Mouse (Mus musculus) G1E (cell line): ENCODE results near the gene Glt8d1. TPM values are rescaled to one million over a fixed set of nuclear protein-coding genes. Genes with fewer than 3 reads are reported as not detected.

Source experiments
- ATAC-seq: 2 replicates; pipeline ENCODE4 v1.8.0; 2016; ENCODE audit warnings: mild to moderate bottlenecking; ENCODE audit not compliant: insufficient number of reproducible peaks, poor library complexity, low FRiP score, severe bottlenecking; ENCODE audit errors: extremely low read depth
- DNase-seq: peaks from one replicate; pipeline ENCODE4 v3.0.0; 2012; ENCODE audit warnings: low spot score
- H3K27me3 ChIP-seq: 2 replicates; pipeline ENCODE4 v1.6.1; 2012; ENCODE audit warnings: mild to moderate bottlenecking, low read length, inconsistent platforms; ENCODE audit not compliant: insufficient read depth
- H3K36me3 ChIP-seq: replicated peaks from 2 replicates; pipeline ENCODE3; 2012; ENCODE audit warnings: mild to moderate bottlenecking, inconsistent platforms
- H3K4me1 ChIP-seq: 2 replicates; pipeline ENCODE4 v1.6.1; 2012; ENCODE audit warnings: low read depth, low read length, inconsistent platforms, mixed read lengths; ENCODE audit not compliant: insufficient read depth
- H3K4me3 ChIP-seq: 2 replicates; pipeline ENCODE4 v1.5.1; 2012; ENCODE audit warnings: low read depth, mild to moderate bottlenecking, inconsistent platforms, low read length, moderate library complexity, mixed read lengths
- H3K9me3 ChIP-seq: replicated peaks from 2 replicates; pipeline ENCODE4 v1.6.1; 2012; ENCODE audit warnings: inconsistent platforms
- CTCF ChIP-seq: IDR thresholded peaks from 2 replicates; pipeline ENCODE4 v1.5.1; 2012; ENCODE audit warnings: low read depth, low read length, inconsistent platforms, mixed read lengths
- GATA1 ChIP-seq: IDR thresholded peaks from 2 replicates; pipeline ENCODE4 v1.6.1; 2012; ENCODE audit warnings: borderline replicate concordance, low read length, inconsistent platforms, mixed read lengths
- GATA2 ChIP-seq: IDR thresholded peaks from 2 replicates; pipeline ENCODE4 v1.6.1; 2012; ENCODE audit warnings: low read depth, low read length, inconsistent platforms, borderline replicate concordance
- POLR2AphosphoS5 ChIP-seq: IDR thresholded peaks from 2 replicates; pipeline ENCODE4 v1.6.1; 2012; ENCODE audit warnings: low read depth, low read length, inconsistent platforms; ENCODE audit not compliant: insufficient replicate concordance
- TAL1 ChIP-seq: conservative IDR thresholded peaks from 2 replicates; pipeline ENCODE4 v1.6.1; 2012; ENCODE audit warnings: low read depth, low read length, inconsistent platforms, mixed read lengths
- polyA plus RNA-seq: library from polyadenylated mRNA; stranded (reverse); fragments of >175 nt; gene quantifications from 2 replicates; pipeline ENCODE4 v1.2.3, GENCODE M21; 2012
- total RNA-seq, 2 experiments: library from RNA; stranded (forward) in 1 of 2; stranded (reverse) in 1 of 2; fragments of 200-1000 nt in 1 of 2; fragments of >200 nt in 1 of 2; fragmentation: Nextera tagmentation in 1 of 2; gene quantifications; 2 replicates each; pipeline ENCODE4 v1.2.3; 2014 to 2017

The Glt8d1 gene
- 48.8 and 53.6 TPM in 2 replicates for total RNA-seq (2014; fragmentation: Nextera tagmentation)
- total RNA-seq (2017): 23.7 and 34.4 TPM in 2 replicates
- polyA plus RNA-seq: 4.5 and 4.7 TPM in 2 replicates

GRCm38 (mm10) chr14:31001307-31002205 lies at the start of gene Glt8d1, which contains the start of gene Spcs1:
Gene Glt8d1 (plus strand): TSS chr14:31001400.
Gene Spcs1 (minus strand): TSS chr14:31001672.
- peak; percentile 61 for ATAC-seq
- no peaks in the 10 kb centered on the region for H3K9me3 ChIP-seq
- H3K4me3 ChIP-seq: peak within 1 kb of the TSS; percentile 95
- peaks cover 33% of the 10 kb centered on the region for H3K4me1 ChIP-seq
- TF ChIP-seq TAL1 (no peak), GATA1 (no peak), POLR2AphosphoS5 (no peak), CTCF (no peak), GATA2 (no peak)
- H3K36me3 ChIP-seq: peaks cover 33% of the 10 kb centered on the region
- no peaks in the 10 kb centered on the region for H3K27me3 ChIP-seq
- peak; percentile 73 for DNase-seq

GRCm38 (mm10) chr14:30958517-30958916 lies 42.7 kb upstream of the Glt8d1 start:
- no peak for DNase-seq
- no peak for ATAC-seq
- Histone ChIP-seq H3K4me1 (peaks cover 15% of the 10 kb centered on the region), H3K9me3 (no peaks in the 10 kb centered on the region), H3K36me3 (peaks cover 52% of the 10 kb centered on the region), H3K4me3 (no peak overlapping the region), H3K27me3 (no peaks in the 10 kb centered on the region)
- no peak for TF ChIP-seq TAL1
- TF ChIP-seq GATA2: no peak
- TF ChIP-seq POLR2AphosphoS5: no peak
- TF ChIP-seq GATA1: no peak
- TF ChIP-seq CTCF: no peak

GRCm38 (mm10) chr14:30959031-30959430 lies 42.2 kb upstream of the Glt8d1 start:
- ATAC-seq: peak; percentile 78
- Histone ChIP-seq H3K36me3 (peaks cover 50% of the 10 kb centered on the region), H3K9me3 (no peaks in the 10 kb centered on the region), H3K27me3 (no peaks in the 10 kb centered on the region), H3K4me1 (peaks cover 11% of the 10 kb centered on the region), H3K4me3 (no peak overlapping the region)
- DNase-seq: peak; percentile 55
- TF ChIP-seq CTCF (no peak), GATA2 (no peak), POLR2AphosphoS5 (no peak), TAL1 (0 out of 2 replicates have a peak, but pooled peaks have one; percentile 21)

- no peak for TF ChIP-seq TAL1
- no peak for TF ChIP-seq POLR2AphosphoS5
- no peak for TF ChIP-seq GATA2
- TF ChIP-seq GATA1: no peak
- TF ChIP-seq CTCF: no peak
- H3K4me1 ChIP-seq: peaks cover 11% of the 10 kb centered on the region
- ATAC-seq (no peak), DNase-seq (no peak)
- peaks cover 50% of the 10 kb centered on the region for H3K36me3 ChIP-seq
- H3K9me3 ChIP-seq: no peaks in the 10 kb centered on the region
- no peak overlapping the region for H3K4me3 ChIP-seq
- no peaks in the 10 kb centered on the region for H3K27me3 ChIP-seq
Observed at GRCm38 (mm10) chr14:30960366-30960765, 40.8 kb upstream of the Glt8d1 start.

- no peak for ATAC-seq
- Histone ChIP-seq H3K4me1 (no peaks in the 10 kb centered on the region), H3K9me3 (no peaks in the 10 kb centered on the region), H3K27me3 (no peaks in the 10 kb centered on the region), H3K36me3 (peaks cover 62% of the 10 kb centered on the region), H3K4me3 (no peak overlapping the region)
- DNase-seq: no peak
- no peak for TF ChIP-seq GATA2
- TF ChIP-seq CTCF: no peak
- TF ChIP-seq POLR2AphosphoS5: no peak
- TF ChIP-seq TAL1: no peak
- TF ChIP-seq GATA1: no peak
Observed at GRCm38 (mm10) chr14:30974204-30974603, 27.0 kb upstream of the Glt8d1 start.

GRCm38 (mm10) chr14:30976222-30976621 lies 25.0 kb upstream of the Glt8d1 start:
- Histone ChIP-seq H3K4me1 (no peaks in the 10 kb centered on the region), H3K4me3 (no peak overlapping the region), H3K9me3 (no peaks in the 10 kb centered on the region), H3K36me3 (peaks cover 60% of the 10 kb centered on the region), H3K27me3 (no peaks in the 10 kb centered on the region)
- no peak for DNase-seq
- ATAC-seq: no peak
- no peak for TF ChIP-seq GATA2
